Mouse (Mus musculus) limb, embryonic 14.5 days (tissue): ENCODE results near the gene Pum3. TPM values are rescaled to one million over a fixed set of nuclear protein-coding genes. Genes with fewer than 3 reads are reported as not detected.
A peak's percentile ranks its signal among the peaks of the same experiment; 100 is the strongest.

Source experiments
- ATAC-seq: fragments of 200-750 bp; cut with Nextera tagmentation; 2 replicates; pipeline ENCODE4 v1.8.0; 2017; ENCODE audit warnings: low read depth, moderate number of reproducible peaks, moderate TSS enrichment; ENCODE audit not compliant: low FRiP score
- DNase-seq: peaks from one replicate; pipeline ENCODE4 v3.0.0-alpha.2; 2015; ENCODE audit warnings: low spot score
- H3K27ac ChIP-seq: fragments of 300-500 bp; sonication (generic); replicated peaks from 2 replicates; pipeline ENCODE4 v1.5.1; 2014; ENCODE audit warnings: low read depth, mild to moderate bottlenecking, low read length, moderate library complexity, mixed read lengths
- H3K27me3 ChIP-seq: fragments of 300-500 bp; sonication (generic); 2 replicates; pipeline ENCODE4 v1.6.1; 2014; ENCODE audit warnings: low read length, mixed read lengths; ENCODE audit not compliant: control insufficient read depth, insufficient read depth
- H3K36me3 ChIP-seq: fragments of 300-500 bp; sonication (generic); 2 replicates; pipeline ENCODE4 v1.6.1; 2014; ENCODE audit warnings: mild to moderate bottlenecking, low read length, moderate library complexity, mixed read lengths; ENCODE audit not compliant: control insufficient read depth, insufficient read depth
- H3K4me1 ChIP-seq: fragments of 300-500 bp; sonication (generic); 2 replicates; pipeline ENCODE4 v1.6.1; 2014; ENCODE audit warnings: antibody characterized with exemption, low read length, mixed read lengths; ENCODE audit not compliant: control insufficient read depth, insufficient read depth
- H3K4me2 ChIP-seq: fragments of 300-500 bp; sonication (generic); replicated peaks from 2 replicates; pipeline ENCODE4 v1.6.1; 2014; ENCODE audit warnings: low read depth, mild to moderate bottlenecking, low read length, moderate library complexity; ENCODE audit not compliant: severe bottlenecking
- H3K4me3 ChIP-seq: fragments of 300-500 bp; sonication (generic); replicated peaks from 2 replicates; pipeline ENCODE4 v1.5.1; 2014; ENCODE audit warnings: low read length
- H3K9ac ChIP-seq: fragments of 300-500 bp; sonication (generic); 2 replicates; pipeline ENCODE4 v1.6.1; 2014; ENCODE audit warnings: mild to moderate bottlenecking, low read depth, low read length, moderate library complexity; ENCODE audit not compliant: severe bottlenecking
- H3K9me3 ChIP-seq: fragments of 300-500 bp; sonication (generic); 2 replicates; pipeline ENCODE4 v1.6.1; 2016; ENCODE audit warnings: low read length; ENCODE audit not compliant: control insufficient read depth
- POLR2A ChIP-seq: fragments of 200-500 bp; IDR thresholded peaks from 2 replicates; pipeline ENCODE4 v1.8.0; 2012; ENCODE audit warnings: inconsistent platforms, mild to moderate bottlenecking, moderate library complexity, borderline replicate concordance; ENCODE audit not compliant: insufficient read depth, insufficient read length; ENCODE audit errors: extremely low read depth
- WGBS: fragments of 180-500 bp; shearing (Covaris S2); extraction: QIAGEN DNeasy Blood & Tissue Kit; methylation state at CpG from one replicate; pipeline ENCODE4 v1.1.7; 2014; 5-methylcytosine and 5-hydroxymethylcytosine counted together
- polyA plus RNA-seq, 2 experiments: library from polyadenylated mRNA; depleted of rRNA in 1 of 2; stranded (reverse) in 1 of 2; unstranded in 1 of 2; fragments of >200 nt; fragmentation: Nextera tagmentation in 1 of 2; extraction: Ambion mirVana in 1 of 2; gene quantifications; 2 replicates each; pipeline versions ENCODE4 v1.2.1 to v1.2.3; 2012 to 2014

Gene Pum3
- polyA plus RNA-seq (2012; rRNA removed) (21.4 and 30.6 TPM in 2 replicates), polyA plus RNA-seq (2014; fragmentation: Nextera tagmentation; extraction: Ambion mirVana) (64.2 and 65.8 TPM in 2 replicates)

DNA sequence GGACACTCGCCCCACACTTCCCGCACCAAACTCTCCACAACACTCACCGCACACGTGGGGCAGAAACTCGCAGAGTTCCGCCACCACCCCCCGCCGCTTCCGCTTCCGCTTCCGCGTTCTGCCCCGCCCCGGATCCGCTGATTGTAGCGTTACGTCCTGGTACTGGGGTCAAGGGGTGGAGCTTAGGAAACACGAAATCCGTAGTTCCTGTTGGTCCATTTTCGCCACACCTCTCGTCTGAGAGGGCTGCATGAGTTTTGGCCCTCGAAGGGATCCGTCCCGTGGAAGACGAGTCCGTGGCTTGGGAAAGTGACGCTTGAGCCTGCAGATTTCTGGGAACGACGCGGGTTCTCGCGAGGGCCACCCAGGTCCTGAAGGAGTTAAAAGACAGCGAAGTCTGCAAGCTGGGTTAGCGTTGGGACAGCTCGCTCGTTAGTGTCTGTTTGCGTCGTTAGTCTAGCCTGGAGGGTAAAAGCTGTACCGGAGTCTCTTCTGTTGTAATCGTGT lies at the start of gene Pum3:
Gene Pum3, minus strand, starts transcription at position 81 of the 507 bp plus-strand sequence.
- Histone ChIP-seq H3K4me2 (peak within 1 kb of the TSS; percentile 78), H3K9me3 (no peaks in the 10 kb centered on the region), H3K27ac (peak within 1 kb of the TSS; percentile 92), H3K4me3 (peak within 1 kb of the TSS; percentile 88), H3K4me1 (peaks cover 12% of the 10 kb centered on the region), H3K36me3 (peaks cover 10% of the 10 kb centered on the region), H3K27me3 (no peaks in the 10 kb centered on the region), H3K9ac (peak within 1 kb of the TSS; percentile 80)
- peak; percentile 99 for DNase-seq
- peak; percentile 91; the same call in 1 of the 2 replicates for TF ChIP-seq POLR2A
- 0% methylated on average over 39 of the region's 40 CpGs for WGBS
- peak; percentile 97 for ATAC-seq

DNA sequence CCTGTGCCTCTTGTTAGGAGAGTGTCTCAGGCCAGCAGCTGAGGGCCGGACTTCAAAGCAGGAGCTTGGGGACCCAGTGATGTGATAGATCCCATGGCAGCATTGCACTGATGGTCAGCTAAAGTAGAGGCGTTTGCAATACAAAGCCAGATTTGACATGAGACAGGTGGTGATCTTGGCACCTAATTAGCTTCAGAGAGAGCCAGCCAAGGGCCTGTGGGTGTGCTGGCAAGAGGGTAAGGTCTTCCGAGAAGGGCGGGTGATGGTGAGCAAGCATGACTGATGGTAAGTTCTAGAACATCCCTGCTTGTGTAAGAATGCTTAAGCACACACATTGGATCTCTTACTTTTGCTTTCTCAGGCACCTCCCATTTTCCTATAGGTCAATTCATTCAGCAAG lies 37.1 kb upstream of the Pum3 start:
- ATAC-seq = no peak
- H3K4me1 ChIP-seq = no peaks in the 10 kb centered on the region
- no peaks in the 10 kb centered on the region for H3K9me3 ChIP-seq
- no peaks in the 10 kb centered on the region for H3K36me3 ChIP-seq
- no peak for TF ChIP-seq POLR2A
- no peak overlapping the region for H3K4me3 ChIP-seq
- no peak overlapping the region for H3K27ac ChIP-seq
- no peak overlapping the region for H3K4me2 ChIP-seq
- WGBS = 69% methylated on average over 4 of the region's 4 CpGs
- no peak for DNase-seq
- H3K27me3 ChIP-seq = no peaks in the 10 kb centered on the region
- no peak overlapping the region for H3K9ac ChIP-seq

DNA sequence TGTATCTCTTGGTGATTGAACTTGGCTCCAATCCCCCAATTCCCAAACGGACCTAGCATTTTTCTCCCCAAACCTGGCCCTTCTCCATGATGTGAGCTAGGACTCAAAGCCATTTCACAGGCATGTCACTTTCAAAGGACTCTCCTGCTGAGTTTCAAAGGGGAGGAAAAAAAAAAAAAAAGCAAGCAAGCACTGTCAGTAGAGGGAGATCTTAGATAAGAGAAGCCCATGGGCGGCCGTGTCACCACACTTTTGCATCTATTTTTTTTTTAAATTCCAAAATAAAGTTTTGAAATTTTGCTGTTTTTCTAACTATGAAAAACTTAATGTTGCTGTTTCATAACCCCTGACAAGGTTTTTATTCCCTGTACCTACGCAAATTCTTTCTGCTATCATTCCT lies 33.0 kb upstream of the Pum3 start:
- H3K4me3 ChIP-seq = no peak overlapping the region
- no peak overlapping the region for H3K9ac ChIP-seq
- H3K27me3 ChIP-seq = no peaks in the 10 kb centered on the region
- H3K4me1 ChIP-seq = no peaks in the 10 kb centered on the region
- no peak for DNase-seq
- H3K36me3 ChIP-seq = no peaks in the 10 kb centered on the region
- H3K27ac ChIP-seq = no peak overlapping the region
- no peak for TF ChIP-seq POLR2A
- H3K9me3 ChIP-seq = no peaks in the 10 kb centered on the region
- no peak for ATAC-seq
- H3K4me2 ChIP-seq = no peak overlapping the region
- 65% methylated on average over 4 of the region's 4 CpGs for WGBS

DNA sequence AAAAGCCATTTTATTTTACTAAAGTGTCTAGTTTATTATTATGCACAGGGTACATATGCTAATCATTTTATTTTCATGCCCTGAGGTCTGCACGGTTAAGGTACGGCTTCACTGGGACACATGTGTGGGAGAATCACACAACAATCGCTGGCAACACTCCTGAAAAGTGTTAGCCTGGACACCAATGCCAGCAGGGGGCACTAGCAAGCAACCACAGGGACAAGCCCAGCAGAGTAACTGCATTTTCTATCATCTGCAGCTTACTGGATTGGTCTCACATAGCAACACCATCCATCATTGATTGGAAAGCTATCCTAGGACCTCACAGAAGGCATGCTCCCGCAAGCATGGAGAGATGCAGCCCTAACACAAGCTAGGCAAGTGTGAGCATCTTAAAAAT lies 20.8 kb upstream of the Pum3 start:
- no peak overlapping the region for H3K27ac ChIP-seq
- ATAC-seq = 0 out of 2 replicates have a peak, but pooled peaks have one; percentile 57
- H3K4me1 ChIP-seq = no peaks in the 10 kb centered on the region
- no peaks in the 10 kb centered on the region for H3K36me3 ChIP-seq
- WGBS = 25% methylated on average over 4 of the region's 4 CpGs
- no peak overlapping the region for H3K4me3 ChIP-seq
- no peaks in the 10 kb centered on the region for H3K9me3 ChIP-seq
- TF ChIP-seq POLR2A = no peak
- no peak overlapping the region for H3K9ac ChIP-seq
- no peaks in the 10 kb centered on the region for H3K27me3 ChIP-seq
- peak; percentile 68 for DNase-seq
- H3K4me2 ChIP-seq = no peak overlapping the region

DNA sequence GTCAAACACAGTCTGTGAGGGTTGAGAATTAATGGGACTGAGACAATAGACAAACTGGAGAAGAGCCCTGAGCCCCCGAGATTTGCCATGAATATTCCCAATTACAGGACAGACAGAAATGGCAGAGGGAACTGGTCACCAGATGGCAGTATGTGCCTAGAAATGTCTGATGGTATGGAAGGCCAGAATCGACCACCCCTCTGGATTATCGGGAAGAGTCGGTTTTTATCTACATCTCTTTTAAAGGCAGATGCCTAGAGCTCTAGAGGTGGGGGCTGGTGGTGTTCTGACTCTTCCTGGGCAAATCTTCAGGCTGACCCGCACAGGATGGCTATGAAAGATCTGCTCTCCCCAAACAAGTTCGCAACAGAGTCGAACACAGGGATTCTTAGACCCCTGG lies 17.9 kb upstream of the Pum3 start:
- Histone ChIP-seq H3K9ac (no peak overlapping the region), H3K27me3 (no peaks in the 10 kb centered on the region), H3K4me2 (no peak overlapping the region), H3K27ac (no peak overlapping the region), H3K9me3 (no peaks in the 10 kb centered on the region), H3K36me3 (no peaks in the 10 kb centered on the region), H3K4me3 (no peak overlapping the region), H3K4me1 (no peaks in the 10 kb centered on the region)
- 30% methylated on average over 7 of the region's 7 CpGs for WGBS
- peak; percentile 66 for DNase-seq
- TF ChIP-seq POLR2A = no peak
- no peak for ATAC-seq
